Mouse (Mus musculus) ES-E14 (cell line): ENCODE data around the gene Cmtm6. TPM values are rescaled to one million over a fixed set of nuclear protein-coding genes. Genes with fewer than 3 reads are reported as not detected.

Source experiments
- DNase-seq: peaks from one replicate; pipeline ENCODE4 v3.0.0-alpha.2; 2013; ENCODE audit warnings: low read depth, low spot score
- H3K27ac ChIP-seq: 2 replicates; pipeline ENCODE4 v1.5.1; 2012; ENCODE audit warnings: low read depth, mild to moderate bottlenecking, low read length, moderate library complexity, mixed read lengths; ENCODE audit not compliant: poor library complexity, insufficient read depth, severe bottlenecking
- H3K36me3 ChIP-seq: 2 replicates; pipeline ENCODE4 v1.6.1; 2012; ENCODE audit warnings: mild to moderate bottlenecking, low read length, moderate library complexity, mixed read lengths; ENCODE audit not compliant: control insufficient read depth, poor library complexity, insufficient read depth, severe bottlenecking
- H3K4me1 ChIP-seq, 2 experiments: fragments of 150-350 bp in 1 of 2; sonication (generic) in 1 of 2; 2 replicates each; pipeline ENCODE4 v1.6.1; 2012; ENCODE audit warnings: low read length in 2 of 2, mild to moderate bottlenecking in 1 of 2, mixed read lengths in 1 of 2; ENCODE audit not compliant: control insufficient read depth in 2 of 2, insufficient read depth in 2 of 2, poor library complexity in 1 of 2
- H3K4me3 ChIP-seq, 2 experiments: fragments of 150-350 bp in 1 of 2; sonication (generic) in 1 of 2; 2 replicates each; pipeline ENCODE4 v1.5.1; 2012; ENCODE audit warnings: low read length in 2 of 2, low read depth in 1 of 2, mild to moderate bottlenecking in 1 of 2, mixed read lengths in 1 of 2; ENCODE audit not compliant: insufficient read depth in 1 of 2, poor library complexity in 1 of 2, severe bottlenecking in 1 of 2
- H3K9ac ChIP-seq: 2 replicates; pipeline ENCODE4 v1.6.1; 2012; ENCODE audit warnings: low read depth, mild to moderate bottlenecking, low read length, mixed read lengths; ENCODE audit not compliant: poor library complexity, insufficient read depth, severe bottlenecking
- H3K9me3 ChIP-seq: fragments of 150-350 bp; sonication (generic); 2 replicates; pipeline ENCODE4 v1.6.1; 2012; ENCODE audit warnings: low read depth, mild to moderate bottlenecking, low read length; ENCODE audit not compliant: control insufficient read depth, insufficient read depth
- CHD2 ChIP-seq: IDR thresholded peaks from 2 replicates; pipeline ENCODE4 v1.6.1; 2014; ENCODE audit warnings: mild to moderate bottlenecking, low read depth, low read length, inconsistent platforms
- HCFC1 ChIP-seq: IDR thresholded peaks from 2 replicates; pipeline ENCODE4 v1.6.1; 2012; ENCODE audit warnings: low read length, inconsistent platforms, borderline replicate concordance; ENCODE audit not compliant: insufficient read depth
- MAFK ChIP-seq: IDR thresholded peaks from 2 replicates; pipeline ENCODE4 v1.6.1; 2014; ENCODE audit warnings: mild to moderate bottlenecking, low read depth, low read length, inconsistent platforms; ENCODE audit not compliant: insufficient read depth
- ZC3H11A ChIP-seq: IDR thresholded peaks from 2 replicates; pipeline ENCODE4 v1.6.1; 2012; ENCODE audit warnings: low read depth, mild to moderate bottlenecking, inconsistent platforms, low read length, borderline replicate concordance
- ZNF384 ChIP-seq: IDR thresholded peaks from 2 replicates; pipeline ENCODE4 v1.6.1; 2012; ENCODE audit warnings: low read depth, low read length, inconsistent platforms
- in situ Hi-C, 2 experiments: fragments of 600-800 bp; cut with MboI; formaldehyde crosslinking; loops; one replicate each; pipeline ENCODE4 v1.15.1; 2025; ENCODE audit warnings: low sequenced_read_pairs in 2 of 2, inconsistent platforms in 1 of 2; ENCODE audit not compliant: unreplicated experiment in 2 of 2
- total RNA-seq: library from RNA; depleted of rRNA; stranded (reverse); fragments of 300-350 nt; gene quantifications from 2 replicates; pipeline ENCODE4 v1.2.3, GENCODE M21; 2012

Gene Cmtm6
- total RNA-seq, 1 experiment: 74.4 TPM

DNA sequence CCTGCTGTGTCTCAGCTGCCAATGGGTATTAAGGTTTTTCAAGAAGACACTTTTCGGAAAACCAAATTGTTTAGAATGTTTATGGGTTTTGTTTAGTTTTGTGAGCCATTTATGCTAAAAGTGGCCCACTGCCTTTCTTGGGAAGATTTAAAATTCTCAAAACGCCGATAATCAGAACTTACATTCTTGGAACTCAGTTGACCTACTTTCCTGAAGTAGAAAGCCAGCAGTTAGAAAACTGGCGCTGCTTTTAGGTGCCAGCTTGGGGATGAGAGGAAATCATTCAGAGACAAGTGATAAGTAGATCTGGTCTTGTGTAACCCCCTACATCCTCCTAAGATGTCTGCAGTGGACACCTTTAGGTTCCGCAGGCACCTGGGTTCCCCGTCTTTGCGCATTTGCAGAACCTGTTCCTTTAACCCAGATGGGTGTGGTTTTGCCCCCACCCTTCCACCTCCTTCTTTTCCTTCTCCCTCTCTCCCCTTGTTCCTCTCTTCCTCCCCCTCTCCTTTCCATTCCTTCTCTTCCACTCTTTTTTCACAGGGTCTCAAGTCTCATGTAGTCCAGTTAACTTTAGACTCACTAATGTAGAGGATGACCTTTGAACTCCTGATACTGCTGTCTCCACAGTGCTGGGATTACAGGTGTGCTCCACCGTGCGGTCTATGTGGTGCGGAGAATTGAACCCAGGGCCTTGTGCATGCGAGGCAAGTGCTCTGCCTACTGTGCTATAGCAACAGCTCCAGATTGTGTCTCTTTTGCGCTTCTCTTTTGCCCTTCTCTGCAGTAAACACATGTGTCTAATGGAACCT lies 1.2 kb downstream of the Cmtm6 start:
- H3K9me3 ChIP-seq: no peaks in the 10 kb centered on the region
- TF ChIP-seq ZC3H11A (no peak), MAFK (no peak), HCFC1 (no peak), ZNF384 (no peak)
- no peaks in the 10 kb centered on the region for H3K36me3 ChIP-seq
- no peak for DNase-seq
- H3K4me1 ChIP-seq: peaks cover 8 to 18% of the 10 kb centered on the region in 2 experiments
- H3K4me3 ChIP-seq: peak overlapping the region; percentile 88 to 99
- no peak overlapping the region; the same call in 1 of the 2 replicates for H3K9ac ChIP-seq
- no peak overlapping the region for H3K27ac ChIP-seq
- in situ Hi-C loops: no loop called here

DNA sequence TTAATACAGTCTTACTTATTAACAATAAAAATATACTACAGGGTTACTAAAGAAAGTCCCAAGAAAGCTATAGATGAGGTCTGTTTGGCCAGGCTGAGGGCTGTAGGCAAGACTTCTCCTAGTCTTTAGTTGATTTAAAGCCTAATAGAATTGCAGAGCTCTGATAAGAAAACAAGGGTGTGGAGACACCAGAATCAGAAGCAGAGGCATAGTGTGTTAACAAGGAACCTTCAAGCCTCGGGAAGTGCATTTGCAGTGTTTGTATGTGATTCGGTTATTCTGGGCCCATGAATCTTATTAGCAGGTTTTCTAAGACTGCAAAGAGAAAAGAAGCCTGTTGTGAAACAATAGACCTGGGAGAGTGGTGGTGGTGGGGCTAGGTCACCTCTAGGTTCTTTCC lies 2.3 kb downstream of the Cmtm6 start:
- in situ Hi-C loops: no loop called here
- no peak overlapping the region for H3K27ac ChIP-seq
- H3K4me1 ChIP-seq: peaks cover 8 to 14% of the 10 kb centered on the region in 2 experiments
- H3K9me3 ChIP-seq: no peaks in the 10 kb centered on the region
- H3K4me3 ChIP-seq: no peak overlapping the region
- no peak for TF ChIP-seq ZC3H11A
- no peak for TF ChIP-seq CHD2
- no peak for TF ChIP-seq ZNF384
- no peak for TF ChIP-seq MAFK
- TF ChIP-seq HCFC1: no peak
- peaks cover 2% of the 10 kb centered on the region; the same call in 1 of the 2 replicates for H3K36me3 ChIP-seq
- H3K9ac ChIP-seq: no peak overlapping the region
- DNase-seq: no peak

DNA sequence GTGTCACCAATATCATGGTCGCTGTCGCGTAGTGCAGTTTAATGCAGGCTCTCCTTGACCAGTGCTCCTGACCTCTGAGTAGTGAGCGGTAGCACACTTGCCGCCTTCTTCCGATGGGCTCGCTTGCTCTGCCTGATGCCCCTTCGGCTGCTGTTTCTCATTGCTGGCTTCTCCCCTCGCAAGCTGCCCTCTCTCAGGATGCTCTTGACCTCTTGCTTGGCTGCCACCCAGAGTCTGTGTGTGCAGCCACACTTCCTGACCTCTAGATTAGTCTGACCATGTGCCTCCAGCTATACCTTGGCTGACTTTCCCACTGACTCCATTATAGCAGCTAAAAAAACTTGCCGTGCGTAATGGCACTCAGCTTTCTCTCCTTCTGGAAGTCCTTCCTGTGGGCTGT lies 5.5 kb downstream of the Cmtm6 start:
- in situ Hi-C loops: no loop called here
- Histone ChIP-seq H3K9me3 (no peaks in the 10 kb centered on the region), H3K27ac (no peak overlapping the region), H3K36me3 (peaks cover 8% of the 10 kb centered on the region; the same call in 1 of the 2 replicates), H3K4me3 (no peak overlapping the region), H3K9ac (no peak overlapping the region), H3K4me1 (peaks cover 4 to 8% of the 10 kb centered on the region in 2 experiments)
- TF ChIP-seq HCFC1 (no peak), ZNF384 (no peak), MAFK (no peak), ZC3H11A (no peak), CHD2 (no peak)
- no peak for DNase-seq

DNA sequence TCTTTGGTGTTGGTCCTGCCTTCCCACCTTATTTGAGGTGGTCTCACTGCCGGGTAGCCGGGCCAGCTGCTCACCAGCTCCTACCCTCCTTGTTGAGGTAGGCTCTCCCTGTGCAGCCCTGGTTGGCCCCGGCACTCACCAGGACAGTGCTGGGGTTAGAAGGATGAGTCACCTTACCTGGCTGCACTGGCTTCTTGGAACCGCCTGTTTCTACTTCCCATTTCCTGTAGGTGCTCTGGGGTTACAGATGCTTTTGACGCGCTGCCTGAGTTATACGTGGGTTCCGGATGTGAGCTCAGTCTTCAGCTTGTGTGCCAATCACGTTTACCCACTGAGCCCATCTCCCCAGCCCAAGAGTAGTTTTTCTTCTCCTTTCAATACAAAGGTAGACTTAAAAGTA lies 9.4 kb downstream of the Cmtm6 start:
- H3K9me3 ChIP-seq: no peaks in the 10 kb centered on the region
- H3K4me1 ChIP-seq: no peaks in the 10 kb centered on the region
- H3K36me3 ChIP-seq: peaks cover 13% of the 10 kb centered on the region; the same call in 1 of the 2 replicates
- H3K4me3 ChIP-seq: no peak overlapping the region
- no peak overlapping the region for H3K27ac ChIP-seq
- no peak for TF ChIP-seq CHD2
- no peak for TF ChIP-seq ZC3H11A
- TF ChIP-seq MAFK: no peak
- no peak for TF ChIP-seq ZNF384
- no peak for TF ChIP-seq HCFC1
- in situ Hi-C loops: no loop called here
- no peak for DNase-seq
- H3K9ac ChIP-seq: no peak overlapping the region
